9 mouse cellular contexts compared by ENCODE assay signal in genomic region chr6:88201926-88202700, GRCm38 (mm10). TPM values are rescaled to one million over a fixed set of nuclear protein-coding genes. Genes with fewer than 3 reads are reported as not detected.
DNase-seq lines count a peak whose midpoint lies in the region; ATAC-seq and TF ChIP-seq lines count a peak whose summit lies in the region.
"Had no signal": no experiment of that assay in that cellular context is flagged by ENCODE, and none has a peak within 500 bp of the region (broad histone marks: within the 10 kb centered on the region; RNA-seq: fewer than 3 reads in every experiment).

No protein-coding gene starts in this region.

- peaks cover 94% of the 10 kb centered on the region for H3K27me3 ChIP-seq in intestine, embryonic 15.5 days (replicated peaks)
- peaks cover 95% of the 10 kb centered on the region for H3K27me3 ChIP-seq in intestine, postnatal 0 days (replicated peaks; ENCODE audit: control insufficient read depth, insufficient read depth, low read length)
- H3K27me3 ChIP-seq in hindbrain, embryonic 16.5 days (replicated peaks; ENCODE audit: control insufficient read depth, insufficient read depth, low read length) = peaks cover 62% of the 10 kb centered on the region

- no peaks in the 10 kb centered on the region for H3K36me3 ChIP-seq in intestine, embryonic 15.5 days
- no peaks in the 10 kb centered on the region for H3K36me3 ChIP-seq in intestine, postnatal 0 days (ENCODE audit: control insufficient read depth, insufficient read depth)
- H3K36me3 ChIP-seq in hindbrain, embryonic 16.5 days (ENCODE audit: control insufficient read depth, insufficient read depth, low read length) = no peaks in the 10 kb centered on the region
- H3K36me3 ChIP-seq: limb, embryonic 15.5 days had no signal

- peak; percentile 23 for DNase-seq in retina, embryonic 14.5 days (ENCODE audit: low spot score)
- no peak for DNase-seq in retina, postnatal 1 day
- no peak for DNase-seq in right cerebral cortex, postnatal 10 days (ENCODE audit: low spot score in 2 of 2)
- DNase-seq in thymus, postnatal 36 days = no peak
- DNase-seq: right cerebral cortex, postnatal 4 days had no signal

- no peak for TF ChIP-seq CTCF in intestine, postnatal 0 days (IDR thresholded peaks at IDR 0.05; ENCODE audit: low read depth)

- H3K4me1 ChIP-seq in intestine, embryonic 15.5 days (replicated peaks) = peaks cover 29% of the 10 kb centered on the region
- no peaks in the 10 kb centered on the region; the same call in 1 of the 2 replicates for H3K4me1 ChIP-seq in intestine, postnatal 0 days (replicated peaks; ENCODE audit: control insufficient read depth, insufficient read depth, low read length)
- H3K4me1 ChIP-seq in hindbrain, embryonic 16.5 days (ENCODE audit: control insufficient read depth, insufficient read depth, low read depth, low read length) = peaks cover 10% of the 10 kb centered on the region

- no peak overlapping the region for H3K4me3 ChIP-seq in intestine, embryonic 15.5 days (replicated peaks)
- H3K4me3 ChIP-seq in intestine, postnatal 0 days (ENCODE audit: low read depth, low read length) = no peak overlapping the region
- H3K4me3 ChIP-seq in hindbrain, embryonic 16.5 days (ENCODE audit: low read length) = no peak overlapping the region

- no peak overlapping the region for H3K9ac ChIP-seq in intestine, embryonic 15.5 days
- H3K9ac ChIP-seq in intestine, postnatal 0 days (ENCODE audit: low read depth, low read length) = no peak overlapping the region
- no peak overlapping the region for H3K9ac ChIP-seq in hindbrain, embryonic 16.5 days (ENCODE audit: low read depth, low read length)
- H3K9ac ChIP-seq: limb, embryonic 15.5 days had no signal

- peak overlapping the region; percentile 1; the same call in 1 of the 2 replicates for H3K4me2 ChIP-seq in intestine, embryonic 15.5 days (replicated peaks)
- no peak overlapping the region for H3K4me2 ChIP-seq in intestine, postnatal 0 days (replicated peaks; ENCODE audit: low read depth)
- no peak overlapping the region for H3K4me2 ChIP-seq in hindbrain, embryonic 16.5 days (ENCODE audit: low read length)

- H3K9me3 ChIP-seq in intestine, embryonic 15.5 days = no peaks in the 10 kb centered on the region
- H3K9me3 ChIP-seq in intestine, postnatal 0 days (ENCODE audit: control insufficient read depth) = no peaks in the 10 kb centered on the region
- no peaks in the 10 kb centered on the region for H3K9me3 ChIP-seq in hindbrain, embryonic 16.5 days (ENCODE audit: control insufficient read depth, low read length)
- H3K9me3 ChIP-seq: limb, embryonic 15.5 days had no signal

- no peak for ATAC-seq in intestine, embryonic 15.5 days
- ATAC-seq in intestine, postnatal 0 days = no peak
- ATAC-seq in hindbrain, embryonic 16.5 days = no peak

- 21% methylated on average over 15 of the region's 15 CpGs for WGBS in intestine, embryonic 15.5 days
- whole genome bisulfite sequencing in intestine, postnatal 0 days = 36% methylated on average over 15 of the region's 15 CpGs
- 8% methylated on average over 15 of the region's 15 CpGs for WGBS in hindbrain, embryonic 16.5 days

- no peak overlapping the region for H3K27ac ChIP-seq in intestine, embryonic 15.5 days
- H3K27ac ChIP-seq in intestine, postnatal 0 days (ENCODE audit: low read depth, low read length) = no peak overlapping the region
- H3K27ac ChIP-seq in hindbrain, embryonic 16.5 days (ENCODE audit: low read depth, low read length) = 0 out of 2 replicates have a peak overlapping the region, but pooled peaks have one; percentile 9
- H3K27ac ChIP-seq: limb, embryonic 15.5 days had no signal

RNA-seq across cellular contexts. Expression of gene Gata2, which starts 8.4 kb away (rescaled TPM):
- polyA plus RNA-seq in intestine, embryonic 15.5 days (2015; fragmentation: Nextera tagmentation; extraction: Ambion mirVana) = 6.4 and 8.7 TPM in 2 replicates
- 3.5 and 3.7 TPM in 2 replicates for polyA plus RNA-seq in intestine, postnatal 0 days (2015; fragmentation: Nextera tagmentation; extraction: Ambion mirVana)
- polyA plus RNA-seq in hindbrain, embryonic 16.5 days (2015; fragmentation: Nextera tagmentation; extraction: Ambion mirVana) = 14.1 and 18.0 TPM in 2 replicates

RNA-seq across cellular contexts. Expression of gene Dnajb8, which starts 20.0 kb away (rescaled TPM):
- not detected in 2 replicates for polyA plus RNA-seq in intestine, embryonic 15.5 days (2015; fragmentation: Nextera tagmentation; extraction: Ambion mirVana)
- not detected in 2 replicates for polyA plus RNA-seq in intestine, postnatal 0 days (2015; fragmentation: Nextera tagmentation; extraction: Ambion mirVana)
- polyA plus RNA-seq in hindbrain, embryonic 16.5 days (2015; fragmentation: Nextera tagmentation; extraction: Ambion mirVana) = not detected in 2 replicates
- polyA plus RNA-seq: limb, embryonic 15.5 days had no signal
